Mouse (Mus musculus): ENCODE measurements at regions not wholly inside any gene's neighbourhood (a gene's known extent, or its start where the extent isn't known, plus 50 kb on each side); places are given as distances from the start of the nearest gene placed in this dataset.

- TF ChIP-seq GATA1 (IDR thresholded peaks at IDR 0.05; ENCODE audit: borderline replicate concordance, low read length) = no peak
- no peak for TF ChIP-seq FLI1 (IDR thresholded peaks at IDR 0.05; ENCODE audit: low read length)
Measured at GRCm38 (mm10) chr6:6325516-6325915, 108.5 kb upstream of the Slc25a13 start.

All from megakaryocyte, embryonic 14.5 days (primary cell).